Mouse (Mus musculus) erythroblast, embryonic 14.5 days (primary cell): ENCODE results near the gene Zfp467.

ENCODE experiments used
- GATA1 ChIP-seq: IDR thresholded peaks from 2 replicates; pipeline ENCODE4 v1.6.1; 2012; ENCODE audit warnings: low read length, inconsistent platforms, mixed read lengths
- TAL1 ChIP-seq: IDR thresholded peaks from 3 replicates; pipeline ENCODE4 v1.6.1; 2012; ENCODE audit warnings: low read length, inconsistent platforms, mixed read lengths

DNA sequence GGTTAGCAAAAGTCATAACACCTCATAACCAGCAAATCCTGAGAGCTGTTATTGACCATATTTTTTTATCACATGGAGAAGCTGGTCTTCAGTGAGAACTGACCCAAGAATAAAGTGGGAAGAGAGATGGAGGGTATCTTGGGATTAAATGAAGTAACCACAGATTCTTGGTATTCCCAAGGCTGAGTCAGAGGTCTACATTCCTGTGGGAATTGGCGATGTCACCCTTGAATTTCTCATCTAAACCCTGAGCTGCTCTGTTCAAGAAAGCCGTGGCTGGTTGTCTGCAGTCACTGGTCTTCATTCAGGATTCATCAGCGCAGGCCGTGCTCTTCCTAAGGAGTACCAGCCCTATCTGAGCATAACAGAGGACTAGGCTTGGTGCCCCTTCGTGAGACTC lies 18.7 kb downstream of the Zfp467 start:
- no peak for TF ChIP-seq GATA1
- TF ChIP-seq TAL1: no peak
